Mouse (Mus musculus) liver, embryonic 14.5 days (tissue): ENCODE data around the gene Lcn2.

Experiments
- CTCF ChIP-seq: IDR thresholded peaks from 2 replicates; pipeline ENCODE4 v1.5.1; 2016; ENCODE audit warnings: antibody characterized with exemption, low read depth, control low read depth
- EP300 ChIP-seq: IDR thresholded peaks from 2 replicates; pipeline ENCODE4 v1.6.1; 2016; ENCODE audit warnings: antibody characterized with exemption, low read depth

DNA sequence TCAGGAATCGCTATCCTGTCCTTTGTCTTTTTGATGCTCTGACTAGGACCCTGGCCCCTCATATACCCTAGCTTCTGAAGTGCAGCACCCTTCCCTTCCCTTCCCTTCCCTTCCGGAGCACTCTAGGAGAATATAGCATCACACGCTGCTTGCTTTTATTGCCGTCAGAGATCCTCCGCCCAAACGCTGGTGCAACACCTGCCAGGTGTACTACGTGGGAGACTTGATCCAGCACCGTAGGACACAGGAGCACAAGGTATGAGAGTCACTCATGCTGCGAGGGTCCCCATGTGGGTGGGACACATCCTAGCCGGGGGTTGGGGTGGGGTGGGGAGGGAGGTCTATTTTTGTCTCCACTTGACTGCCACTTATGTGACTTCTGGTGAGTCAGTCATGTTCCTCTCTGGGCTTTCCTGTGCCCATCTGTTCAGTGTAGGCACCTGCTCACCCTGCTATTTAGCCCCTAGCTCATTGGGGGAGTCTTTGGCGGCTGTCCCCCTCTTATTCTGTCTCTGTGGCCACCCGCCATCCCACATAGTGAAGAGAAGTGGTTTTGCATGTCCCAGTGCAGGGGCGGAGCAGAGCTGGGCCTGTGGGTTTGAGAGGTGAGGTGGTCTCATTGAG is 12.6 kb downstream of the Lcn2 start:
- no peak for TF ChIP-seq CTCF
- TF ChIP-seq EP300: no peak
